Mouse (Mus musculus): ENCODE results near the gene Adamts10.

The Adamts10 gene

DNA sequence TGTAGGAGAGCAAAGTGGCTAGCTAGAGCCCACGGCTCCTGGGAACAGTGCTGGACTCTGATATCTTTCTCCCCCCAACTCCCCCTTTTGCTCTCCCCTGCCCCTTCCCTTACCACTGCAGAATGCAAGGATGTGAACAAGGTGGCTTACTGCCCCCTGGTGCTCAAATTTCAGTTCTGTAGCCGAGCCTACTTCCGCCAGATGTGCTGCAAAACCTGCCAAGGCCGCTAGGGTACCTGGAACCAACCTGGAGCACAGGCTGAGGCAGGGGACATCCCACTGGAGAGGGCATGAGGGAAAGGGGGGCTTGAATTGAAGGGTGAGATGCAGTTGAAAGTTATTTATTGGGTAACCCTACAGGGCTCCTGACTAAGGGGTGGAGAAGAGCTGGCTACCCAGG is 29.0 kb downstream of the Adamts10 start:
- intact Hi-C loops (cut with DNase I): no loop called here

DNA sequence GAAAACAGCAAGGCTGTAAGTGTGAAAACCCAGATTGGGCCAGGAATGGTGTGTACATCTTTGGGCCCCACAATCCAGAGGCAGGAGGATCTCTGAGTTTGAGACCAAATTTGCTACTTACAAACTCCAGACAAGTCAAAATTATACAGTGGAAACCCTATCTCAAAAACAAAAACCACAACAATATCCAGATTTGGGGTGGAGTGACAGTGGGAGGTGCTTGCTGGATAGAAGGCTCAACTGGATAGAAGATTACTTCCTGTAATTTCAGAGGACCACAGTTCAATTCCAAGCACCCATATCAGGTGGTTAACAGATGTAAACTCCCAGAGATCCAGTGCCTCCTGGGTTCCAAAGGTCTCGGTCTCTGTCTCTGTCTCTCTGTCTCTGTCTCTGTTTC is 30.5 kb downstream of the Adamts10 start:
- intact Hi-C loops (cut with DNase I): no loop called here

DNA sequence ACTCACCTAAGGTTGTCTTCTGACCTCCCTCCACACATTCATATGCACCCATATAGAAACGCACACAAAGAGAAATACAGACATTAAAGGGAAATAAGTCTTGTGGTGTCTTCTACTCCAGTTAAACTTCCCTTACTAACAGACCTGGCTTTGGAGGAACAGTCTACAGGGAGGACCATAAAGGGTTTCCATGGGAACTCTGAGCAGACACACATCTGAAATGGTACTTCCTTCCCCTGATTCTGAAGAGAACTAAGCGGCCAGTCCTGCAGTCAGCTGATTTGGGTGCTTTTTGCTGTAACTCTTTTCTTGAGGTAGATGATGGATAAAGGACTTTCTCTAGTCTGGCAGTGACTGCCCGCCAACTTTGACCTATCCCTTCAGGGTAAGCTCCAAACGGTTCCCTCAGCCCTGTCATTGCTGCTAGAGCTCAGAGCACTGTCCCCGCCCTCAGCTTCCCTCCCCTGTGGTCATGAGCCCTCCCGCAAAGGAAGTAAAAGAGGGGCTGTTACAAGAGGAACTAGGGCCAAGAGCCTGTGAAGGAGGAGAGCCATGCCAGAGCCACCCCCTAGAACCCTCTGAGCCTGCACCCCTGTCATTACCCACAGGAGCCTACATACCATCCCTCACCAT is 31.3 kb downstream of the Adamts10 start, which contains the start of gene Myo1f:
TSS of gene Myo1f (plus strand) at position 485 of the 633 bp plus-strand sequence.
- intact Hi-C loops (cut with DNase I): no loop called here

DNA sequence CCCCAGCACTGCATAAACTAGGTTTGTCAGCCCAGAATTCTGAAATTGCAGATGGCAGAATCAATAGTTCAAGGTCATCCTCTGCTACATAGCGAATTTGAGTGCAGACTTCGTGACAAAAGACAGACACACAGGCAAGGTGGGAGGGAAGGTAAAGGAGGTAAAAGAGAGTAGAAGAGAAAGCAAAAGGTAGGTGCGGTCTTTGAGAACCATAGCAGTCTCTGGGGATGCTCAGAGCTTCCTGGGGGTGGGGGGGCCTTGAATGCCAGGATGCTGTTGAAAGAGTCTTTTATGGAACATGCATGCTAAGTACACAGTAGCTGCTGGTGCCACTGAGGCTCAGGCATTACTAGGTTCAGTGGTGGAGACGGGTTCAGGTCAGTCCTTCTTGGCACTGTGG is 33.9 kb downstream of the Adamts10 start:
- intact Hi-C loops (cut with DNase I): no loop called here

DNA sequence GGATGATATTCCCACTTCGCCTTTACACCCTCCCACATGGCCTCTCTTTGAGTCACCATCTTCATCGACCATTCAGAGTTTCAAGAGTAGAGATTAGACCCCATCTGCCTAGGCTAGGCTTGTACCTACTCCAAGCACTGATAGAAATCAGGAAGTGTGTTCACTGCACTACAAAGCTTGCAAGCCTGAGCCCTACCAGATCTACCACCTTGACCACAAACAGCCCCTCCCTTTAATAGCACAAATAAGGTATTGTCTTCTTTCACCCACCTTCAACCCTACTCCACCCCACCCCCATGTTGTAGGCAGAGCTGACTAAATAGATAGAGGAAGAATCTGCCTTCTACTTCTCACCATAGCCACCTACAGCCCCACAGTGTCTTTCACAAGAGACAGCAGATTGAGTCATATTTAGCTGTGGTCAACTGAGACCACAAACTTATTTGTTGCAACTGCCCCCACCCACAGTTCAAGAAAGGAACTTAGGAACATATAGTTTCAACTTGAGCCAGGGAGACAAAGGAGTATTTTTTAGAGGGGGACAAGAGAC is 39.6 kb downstream of the Adamts10 start:
- intact Hi-C loops (cut with DNase I): no loop called here

DNA sequence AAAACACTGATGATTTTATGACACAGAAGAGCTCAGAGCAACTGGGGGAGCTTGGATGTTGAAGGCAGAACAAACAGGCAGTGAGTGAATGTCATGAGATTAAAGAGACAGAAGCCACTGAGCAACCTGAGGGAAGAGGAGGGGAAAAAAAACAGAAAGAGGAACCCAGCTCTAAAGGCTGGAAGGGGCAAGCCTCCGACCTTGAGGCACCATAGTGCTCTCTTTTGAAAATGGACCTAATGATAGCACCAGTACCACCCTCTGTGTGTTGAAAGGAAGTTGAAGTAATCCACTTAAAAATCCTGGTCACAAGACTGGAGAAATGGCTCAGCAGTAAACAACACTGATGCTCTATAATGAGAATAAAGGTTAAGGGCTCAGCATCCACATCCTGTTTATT is 40.6 kb downstream of the Adamts10 start:
- intact Hi-C loops (cut with DNase I): no loop called here

DNA sequence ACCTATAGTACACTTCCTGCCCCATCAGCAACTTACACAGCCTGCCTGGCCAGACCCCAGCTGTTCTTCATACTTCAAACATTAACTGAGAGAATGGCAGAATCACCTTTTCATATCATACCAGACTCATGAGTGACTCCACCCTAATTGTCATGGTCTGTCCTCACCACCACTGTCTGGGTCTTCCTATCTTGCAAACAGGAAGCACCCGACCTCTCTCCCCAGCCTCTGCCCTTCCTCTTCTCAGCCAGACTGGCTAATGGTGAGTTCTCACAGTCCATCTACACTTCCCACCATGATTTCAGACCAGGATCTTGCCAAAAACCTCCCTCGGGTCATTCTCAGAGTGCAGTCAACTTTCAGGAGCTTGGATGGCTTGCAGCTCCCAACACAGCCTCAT is 42.2 kb downstream of the Adamts10 start:
- intact Hi-C loops (cut with DNase I): no loop called here

DNA sequence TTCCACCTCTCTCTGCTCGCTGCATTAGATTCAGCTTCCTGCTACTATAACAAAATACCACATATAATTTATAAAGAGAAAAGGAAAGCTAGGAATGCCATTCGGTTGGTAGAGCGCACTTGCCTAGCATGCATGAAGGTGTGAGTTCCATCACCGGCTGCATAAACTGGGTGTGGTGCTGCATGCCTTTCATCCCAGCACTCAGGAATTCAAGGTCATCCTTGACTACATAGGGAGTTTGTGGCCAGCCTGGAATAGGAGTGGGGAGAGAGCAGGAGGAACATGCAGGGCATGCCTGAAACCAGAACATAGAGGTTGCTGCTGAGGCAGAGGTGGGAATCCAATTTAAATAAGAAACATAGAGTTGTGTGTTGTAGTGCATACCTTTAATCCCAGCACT is 60.1 kb downstream of the Adamts10 start:
- intact Hi-C loops (cut with DNase I): no loop called here

DNA sequence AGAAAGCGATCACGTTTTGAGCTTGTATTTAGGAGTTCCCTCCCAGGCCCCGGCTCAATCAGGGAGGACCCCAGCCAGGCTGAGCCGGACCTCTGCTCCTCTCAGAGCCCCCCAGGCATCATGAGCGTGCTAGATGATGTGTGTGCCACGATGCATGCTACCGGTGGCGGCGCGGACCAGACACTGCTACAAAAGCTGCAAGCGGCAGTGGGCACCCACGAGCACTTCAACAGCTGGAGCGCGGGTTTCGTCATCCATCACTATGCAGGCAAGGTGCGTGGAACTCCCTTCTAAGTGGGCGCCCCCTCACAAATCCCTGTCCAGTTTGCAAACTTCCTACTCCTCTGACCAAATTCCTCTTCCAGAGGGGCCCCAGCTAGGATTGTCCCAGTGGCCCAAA is 62.0 kb downstream of the Adamts10 start:
- intact Hi-C loops (cut with DNase I): no loop called here

DNA sequence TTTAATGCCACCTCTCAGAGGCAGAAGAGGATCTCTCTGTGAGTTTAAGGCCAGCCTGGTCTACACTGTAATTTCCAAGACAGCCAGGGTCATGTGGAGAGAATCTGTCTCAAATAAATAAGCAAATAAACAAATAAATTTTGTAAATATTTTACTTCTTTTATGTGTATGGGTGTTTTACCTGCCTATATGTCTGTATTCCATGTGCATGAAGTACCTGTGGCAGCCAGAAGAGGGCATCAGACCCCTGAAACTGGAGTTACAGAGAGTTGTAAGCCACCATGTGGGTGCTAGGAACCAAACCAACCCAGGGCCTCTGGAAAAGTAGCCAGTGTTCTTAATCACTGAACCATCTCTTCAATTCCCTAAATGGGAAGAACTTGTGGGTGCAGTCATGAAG is 73.3 kb downstream of the Adamts10 start:
- intact Hi-C loops (cut with DNase I): no loop called here

DNA sequence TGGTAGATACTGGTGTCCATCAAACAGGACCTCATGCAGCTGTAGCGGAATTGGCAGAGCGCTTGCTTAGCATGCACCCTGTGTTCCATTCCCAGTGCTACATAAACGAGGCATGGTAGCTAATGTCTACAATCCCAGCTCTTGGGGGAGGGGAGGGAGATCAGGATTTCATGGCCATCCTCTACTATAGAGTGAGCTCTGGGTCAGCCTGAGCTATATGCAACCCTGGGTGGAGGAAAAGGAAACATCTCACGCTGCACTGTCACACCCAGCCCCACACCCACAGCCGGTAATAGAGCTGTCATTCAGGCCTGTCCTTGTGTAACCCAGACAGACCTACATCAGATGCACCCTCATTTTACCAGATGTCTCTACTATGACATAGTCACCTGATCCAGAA is 74.5 kb downstream of the Adamts10 start:
- intact Hi-C loops (cut with DNase I): no loop called here

DNA sequence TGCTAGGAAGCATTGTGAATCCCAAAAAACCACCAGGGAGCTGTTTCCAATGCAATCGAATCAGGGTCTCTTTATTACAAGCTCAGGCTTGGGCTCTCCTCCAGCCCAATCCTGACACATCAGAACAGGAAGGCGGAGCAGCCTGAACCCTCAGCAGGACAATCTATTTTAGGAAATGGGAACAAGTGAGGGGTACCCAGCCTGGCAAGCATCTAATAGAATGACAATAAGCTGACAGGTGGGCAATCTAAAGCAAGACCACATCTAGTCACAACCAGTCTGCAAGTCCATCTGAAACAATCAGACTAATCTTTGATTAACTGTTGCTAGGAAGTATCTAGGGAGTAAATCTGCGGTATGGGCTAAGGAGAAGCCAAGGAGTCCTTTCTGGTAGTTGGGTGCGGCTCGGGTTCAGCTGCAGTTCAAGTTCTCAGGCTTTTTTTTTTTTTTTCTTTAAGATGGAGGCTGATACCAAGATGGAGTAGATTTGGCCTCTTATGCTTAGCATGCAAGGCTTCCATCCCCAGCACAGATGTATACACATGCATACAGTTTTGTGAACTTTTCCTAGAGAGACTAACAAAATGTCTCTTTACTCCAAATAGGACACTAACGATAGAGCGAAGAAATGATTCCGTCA is 76.0 kb downstream of the Adamts10 start:
- intact Hi-C loops (cut with DNase I): no loop called here

DNA sequence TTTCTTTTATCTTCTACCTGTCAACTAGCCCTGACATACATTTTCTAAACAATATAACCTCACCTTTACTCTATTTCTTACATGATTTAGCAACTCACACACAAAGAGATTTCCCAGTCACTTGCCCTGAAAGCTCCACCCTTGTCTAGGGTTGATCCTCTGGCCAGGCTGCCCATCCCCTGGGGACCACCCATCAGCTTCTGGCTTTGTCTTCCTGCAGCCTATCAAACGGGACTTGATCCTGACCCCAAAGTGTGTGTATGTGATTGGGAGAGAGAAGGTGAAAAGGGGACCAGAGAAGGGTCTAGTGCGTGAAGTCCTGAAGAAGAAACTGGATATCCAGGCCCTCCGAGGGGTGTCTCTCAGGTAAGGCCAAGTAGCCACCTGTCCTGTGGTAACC is 76.8 kb downstream of the Adamts10 start:
- intact Hi-C loops (cut with DNase I): no loop called here

DNA sequence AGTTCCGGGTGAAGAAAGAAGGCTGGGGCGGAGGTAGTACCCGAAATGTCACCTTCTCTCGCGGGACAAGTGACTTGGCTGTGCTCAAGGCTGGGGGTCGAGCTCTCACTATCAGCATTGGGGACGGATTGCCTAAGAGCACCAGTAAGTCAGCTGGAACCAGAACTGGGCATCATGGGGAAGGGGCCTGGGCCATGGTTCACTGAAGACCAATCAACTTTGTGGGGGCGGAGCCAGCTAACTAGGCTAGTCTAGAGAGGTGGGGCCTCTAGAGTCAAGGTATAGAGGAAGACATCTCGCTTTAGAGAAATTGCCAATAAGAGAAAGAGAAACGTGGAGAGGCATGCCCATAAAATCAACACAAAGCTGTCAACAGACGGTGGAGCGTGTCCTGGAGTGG is 77.9 kb downstream of the Adamts10 start:
- intact Hi-C loops (cut with DNase I): no loop called here

Data from adrenal gland (tissue).